Comparison of ENCODE assay signal across 23 mouse cellular contexts in the genomic region with DNA sequence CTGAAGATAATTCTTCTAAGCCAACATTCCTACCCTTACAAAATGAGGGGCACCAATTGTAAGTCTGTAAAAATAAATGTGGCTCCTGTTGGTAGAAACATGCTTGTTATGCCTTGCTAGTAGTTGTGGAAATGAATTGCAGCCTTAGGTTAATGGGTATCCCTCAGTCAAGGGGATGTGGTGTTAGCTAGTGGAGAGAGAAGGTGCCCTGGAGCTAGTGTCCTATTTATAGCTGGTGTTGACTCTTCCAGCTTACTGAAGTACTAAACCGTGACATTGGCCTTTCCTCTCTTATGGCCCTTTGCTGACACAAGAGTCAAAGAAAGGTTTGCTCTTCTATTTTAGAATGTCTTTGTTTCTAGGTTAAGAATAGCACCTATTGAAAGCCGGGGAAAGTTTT.
"Had no signal": no experiment of that assay in that cellular context is flagged by ENCODE, and none has a peak within 500 bp of the region (broad histone marks: within the 10 kb centered on the region; RNA-seq: fewer than 3 reads in every experiment).

No protein-coding gene starts in this region.

- H3K27ac ChIP-seq: layer of hippocampus, adult 2 months; limb, embryonic 10.5 days; limb, embryonic 13.5 days; liver, embryonic 12.5 days; liver, embryonic 15.5 days; lung, embryonic 15.5 days; midbrain, embryonic 10.5 days; midbrain, embryonic 13.5 days; neural tube, embryonic 13.5 days; stomach, embryonic 15.5 days had no signal

- DNase-seq: kidney, postnatal 14 days; layer of hippocampus, adult 9-11 months; liver; lung, adult 18-20 months; lung, postnatal 10 days; lung, postnatal 36 days; retina, postnatal 1 day; right cerebral cortex, postnatal 25 days; spleen, adult 18-20 months; thymus, postnatal 25 days had no signal

- H3K4me2 ChIP-seq: limb, embryonic 13.5 days; liver, embryonic 12.5 days; liver, embryonic 15.5 days; lung, embryonic 15.5 days; midbrain, embryonic 13.5 days; neural tube, embryonic 13.5 days; stomach, embryonic 15.5 days had no signal

- H3K4me1 ChIP-seq: liver, embryonic 12.5 days; liver, embryonic 15.5 days; lung, embryonic 15.5 days; stomach, embryonic 15.5 days had no signal

- H3K36me3 ChIP-seq: limb, embryonic 10.5 days; limb, embryonic 13.5 days; liver, embryonic 12.5 days; liver, embryonic 15.5 days; lung, embryonic 15.5 days; midbrain, embryonic 10.5 days; midbrain, embryonic 13.5 days; neural tube, embryonic 13.5 days; stomach, embryonic 15.5 days had no signal

- ATAC-seq: liver, embryonic 12.5 days; midbrain, embryonic 13.5 days; midbrain, embryonic 16.5 days had no signal

- H3K4me3 ChIP-seq: layer of hippocampus, adult 2 months; limb, embryonic 10.5 days; limb, embryonic 13.5 days; liver, embryonic 12.5 days; liver, embryonic 15.5 days; lung, embryonic 15.5 days; megakaryocyte, embryonic 14.5 days; midbrain, embryonic 10.5 days; midbrain, embryonic 13.5 days; myocyte; neural tube, embryonic 13.5 days; stomach, embryonic 15.5 days had no signal

- H3K27me3 ChIP-seq: limb, embryonic 13.5 days; liver, embryonic 15.5 days; midbrain, embryonic 13.5 days; neural tube, embryonic 13.5 days; stomach, embryonic 15.5 days had no signal

- H3K9ac ChIP-seq: limb, embryonic 13.5 days; liver, embryonic 12.5 days; liver, embryonic 15.5 days; lung, embryonic 15.5 days; midbrain, embryonic 13.5 days; neural tube, embryonic 13.5 days; stomach, embryonic 15.5 days had no signal

- H3K9me3 ChIP-seq: limb, embryonic 10.5 days; limb, embryonic 13.5 days; liver, embryonic 12.5 days; liver, embryonic 15.5 days; lung, embryonic 15.5 days; megakaryocyte, embryonic 14.5 days; midbrain, embryonic 10.5 days; midbrain, embryonic 13.5 days; neural tube, embryonic 13.5 days; stomach, embryonic 15.5 days had no signal
